Mouse (Mus musculus) gonadal fat pad, adult 2 months (tissue): Measurements from ENCODE around the gene Farp1. TPM values are rescaled to one million over a fixed set of nuclear protein-coding genes. Genes with fewer than 3 reads are reported as not detected.

ENCODE experiments used
- DNase-seq: peaks from one replicate; pipeline ENCODE4 v3.0.0-alpha.2; 2012; ENCODE audit warnings: low read depth
- polyA plus RNA-seq: library from polyadenylated mRNA; depleted of rRNA; stranded (reverse); fragments of >200 nt; gene quantifications from 2 replicates; pipeline ENCODE4 v1.2.3, GENCODE M21; 2012

Gene Farp1
- polyA plus RNA-seq, 1 experiment: 19.8 TPM

- no peak for DNase-seq
Observed at GRCm38 (mm10) chr14:121057750-121058149, 22.8 kb downstream of the Farp1 start.

DNA sequence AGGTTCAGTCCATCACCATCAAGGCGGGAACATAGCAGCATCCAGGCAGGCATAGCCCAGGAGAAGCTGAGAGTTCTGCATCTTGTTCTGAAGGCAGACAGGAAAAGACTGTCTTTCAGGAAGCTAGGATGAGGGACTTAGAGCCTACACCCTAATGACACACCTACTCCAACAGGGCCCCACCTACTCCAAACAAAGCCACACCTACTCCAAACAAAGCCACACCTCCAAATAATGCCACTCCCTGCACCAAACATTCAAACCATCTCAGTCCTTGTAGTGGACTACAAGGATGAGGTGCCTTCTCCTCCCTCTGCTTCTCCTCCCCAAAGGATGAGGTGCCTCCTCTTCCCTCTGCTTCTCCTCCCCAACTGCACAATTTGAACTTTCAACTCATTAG is 23.5 kb downstream of the Farp1 start:
- DNase-seq: no peak

DNA sequence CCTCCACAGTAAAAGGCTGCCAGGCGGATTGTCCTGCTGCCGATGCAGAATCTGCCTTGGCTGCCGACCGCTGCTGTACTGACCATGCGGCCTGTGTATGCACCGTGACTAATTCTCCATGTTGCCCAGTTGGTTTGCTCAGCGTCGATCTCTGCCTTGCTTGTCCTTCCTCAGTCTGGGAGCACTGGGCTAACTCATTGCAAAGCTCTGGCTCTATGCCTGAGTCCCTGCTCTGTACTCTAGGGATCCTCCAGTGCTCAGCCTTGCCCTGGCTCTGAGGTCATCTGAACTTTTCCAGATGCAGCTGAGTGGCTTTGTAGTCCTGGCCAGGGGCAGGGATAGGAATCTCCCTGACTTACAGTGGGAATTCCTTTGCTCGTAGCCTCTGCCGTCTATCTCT is 24.3 kb downstream of the Farp1 start:
- DNase-seq: no peak

GRCm38 (mm10) chr14:121060484-121060883 is 25.5 kb downstream of the Farp1 start:
- no peak for DNase-seq

- DNase-seq: no peak
Observed at GRCm38 (mm10) chr14:121061686-121062085, 26.7 kb downstream of the Farp1 start.

DNA sequence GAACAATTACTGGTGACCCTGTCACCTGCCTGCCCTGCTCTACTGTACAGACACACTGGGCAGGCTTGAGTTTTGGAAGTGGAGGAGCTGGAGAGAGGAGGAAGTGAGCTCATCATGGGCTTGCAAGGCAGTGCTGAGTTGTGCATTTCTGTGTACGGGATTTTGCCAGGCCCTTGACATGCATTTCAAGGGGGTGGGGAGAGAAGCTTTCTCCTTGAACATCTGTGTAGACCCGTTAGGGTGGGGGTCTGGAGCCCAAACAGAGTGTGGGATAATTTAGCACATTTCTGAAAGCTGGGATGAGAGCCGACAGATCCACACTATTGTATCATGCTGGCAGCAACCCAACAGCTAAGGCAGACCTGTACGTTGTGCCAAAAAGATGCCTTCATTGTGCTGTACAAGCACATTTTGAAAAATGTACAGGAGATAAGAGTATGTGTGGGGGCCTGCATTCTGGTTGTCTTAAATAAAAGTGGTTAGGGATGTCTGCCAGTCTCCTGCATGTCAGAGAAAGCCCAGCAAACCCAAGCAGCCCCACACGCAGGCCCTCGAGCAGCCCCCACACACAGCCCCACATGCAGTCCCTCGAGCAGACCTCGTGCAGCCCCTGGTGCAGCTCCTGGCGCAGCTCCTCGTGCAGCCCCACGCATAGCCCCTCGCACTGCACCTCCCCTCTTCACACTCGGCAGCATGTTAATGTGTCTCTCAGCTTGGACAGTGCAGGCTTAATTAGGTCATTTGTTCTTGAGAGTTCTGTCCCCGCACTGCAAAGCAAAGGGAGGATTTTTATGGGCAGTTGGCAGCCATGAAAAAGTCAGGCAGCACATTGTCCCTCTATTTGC is 27.5 kb downstream of the Farp1 start:
- no peak for DNase-seq

DNA sequence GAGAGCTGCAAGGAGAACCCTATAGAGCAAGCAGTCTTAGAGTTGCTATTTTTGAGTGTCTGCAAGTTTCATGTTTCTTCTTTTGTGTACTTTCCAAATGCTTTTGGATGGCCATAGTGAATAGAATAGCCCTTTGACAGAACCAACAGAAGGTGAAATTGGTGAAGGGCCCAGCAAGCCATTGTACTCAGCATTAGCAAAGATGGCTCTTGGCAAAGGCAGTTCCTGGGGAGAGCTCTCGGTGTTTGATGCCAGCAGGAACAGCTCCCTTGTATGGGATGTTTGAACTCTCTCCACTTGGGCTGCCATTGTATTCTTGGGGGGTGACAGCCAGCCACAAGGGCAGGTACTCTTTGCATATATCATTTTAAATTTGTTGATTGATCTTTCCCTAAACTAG is 29.7 kb downstream of the Farp1 start:
- DNase-seq: no peak

GRCm38 (mm10) chr14:121073093-121073866 is 38.3 kb downstream of the Farp1 start:
- DNase-seq: peak; percentile 47

- no peak for DNase-seq
Observed at GRCm38 (mm10) chr14:121074197-121074734, 39.3 kb downstream of the Farp1 start.

DNA sequence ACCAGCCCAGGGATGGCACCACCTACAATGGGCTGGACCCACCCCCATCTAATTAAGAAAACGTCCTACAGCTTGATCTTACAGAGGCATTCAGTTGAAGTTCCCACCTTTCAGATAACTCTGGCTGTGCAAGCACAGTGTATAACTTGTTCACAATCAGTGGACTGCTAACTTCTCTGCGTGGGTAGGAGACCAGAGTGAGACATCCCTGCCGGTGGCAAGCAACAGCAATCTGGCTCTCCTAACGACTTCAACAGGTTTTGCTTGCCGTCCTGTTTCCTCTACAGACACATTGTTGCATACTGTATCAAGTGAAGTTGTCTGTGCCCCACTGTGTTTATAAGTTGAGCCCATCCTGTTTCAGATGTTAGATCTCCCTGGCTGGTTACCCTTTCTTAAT is 45.7 kb downstream of the Farp1 start:
- no peak for DNase-seq

GRCm38 (mm10) chr14:121082341-121082740 is 47.3 kb downstream of the Farp1 start:
- no peak for DNase-seq

GRCm38 (mm10) chr14:121082793-121083192 is 47.8 kb downstream of the Farp1 start:
- no peak for DNase-seq

- DNase-seq: no peak
Observed at GRCm38 (mm10) chr14:121083352-121083751, 48.4 kb downstream of the Farp1 start.

- no peak for DNase-seq
Observed at GRCm38 (mm10) chr14:121092517-121092916, 57.5 kb downstream of the Farp1 start.

- DNase-seq: no peak
Observed at GRCm38 (mm10) chr14:121093860-121094259, 58.9 kb downstream of the Farp1 start.

DNA sequence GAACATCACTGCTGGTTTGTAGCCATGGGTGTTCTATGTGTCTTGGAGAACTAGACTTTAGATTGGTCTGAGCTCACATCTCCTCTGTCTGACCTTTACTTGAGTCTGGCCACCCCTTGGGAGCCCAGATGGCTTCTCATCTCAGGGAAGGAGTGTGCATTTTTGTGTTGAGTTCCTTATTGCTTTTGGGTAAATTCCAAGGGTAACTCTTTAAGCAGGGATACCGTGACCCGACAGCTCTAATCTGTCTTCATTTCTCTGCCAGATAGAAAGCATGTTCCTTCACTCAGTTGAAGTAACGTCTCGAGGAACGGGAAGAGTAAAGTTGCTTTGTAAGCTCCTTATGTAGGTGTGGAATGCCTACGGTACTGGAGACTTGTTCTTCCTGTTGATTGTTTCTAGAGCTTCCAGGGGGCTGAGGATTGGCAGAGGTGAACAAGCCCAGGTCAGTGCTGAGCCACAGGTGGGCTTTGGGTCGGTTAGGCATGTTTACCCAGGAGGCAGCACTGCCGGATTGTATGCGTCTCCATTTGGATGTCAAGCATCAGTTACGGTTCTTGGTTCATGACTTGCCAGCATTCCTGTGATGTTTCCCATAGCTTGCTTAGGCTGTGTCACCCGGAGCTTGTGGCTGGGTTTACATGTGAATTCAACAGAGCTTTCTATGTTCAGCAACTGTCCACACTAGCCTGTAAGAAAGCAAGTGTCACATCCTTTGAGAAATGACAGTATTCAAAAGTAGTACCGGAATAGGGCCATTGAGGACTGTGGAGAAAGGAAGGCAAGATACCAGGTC is 62.8 kb downstream of the Farp1 start:
- no peak for DNase-seq

- DNase-seq: no peak
Observed at GRCm38 (mm10) chr14:121099120-121099519, 64.1 kb downstream of the Farp1 start.

GRCm38 (mm10) chr14:121099876-121100275 is 64.9 kb downstream of the Farp1 start:
- DNase-seq: no peak

DNA sequence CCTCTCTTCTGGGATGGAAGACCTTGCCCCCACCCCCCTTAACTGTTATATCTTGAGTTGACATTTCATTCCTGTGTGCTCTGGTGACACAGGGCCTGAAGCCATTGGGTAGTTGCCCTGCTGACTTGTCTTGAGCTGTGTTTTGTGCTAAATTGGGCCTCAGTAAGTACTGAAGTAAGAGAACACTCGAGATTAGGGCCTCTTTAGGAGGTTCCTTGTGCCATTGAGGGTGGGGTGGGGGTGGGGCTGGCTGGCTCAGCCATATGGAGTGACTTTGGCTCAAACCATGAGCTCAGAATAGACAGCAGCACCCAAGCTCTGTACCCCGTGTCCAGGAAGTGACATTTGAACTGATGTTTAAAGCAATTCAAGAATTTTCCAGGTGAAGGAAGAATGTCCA is 65.8 kb downstream of the Farp1 start:
- no peak for DNase-seq

- no peak for DNase-seq
Observed at GRCm38 (mm10) chr14:121101531-121101930, 66.5 kb downstream of the Farp1 start.

DNA sequence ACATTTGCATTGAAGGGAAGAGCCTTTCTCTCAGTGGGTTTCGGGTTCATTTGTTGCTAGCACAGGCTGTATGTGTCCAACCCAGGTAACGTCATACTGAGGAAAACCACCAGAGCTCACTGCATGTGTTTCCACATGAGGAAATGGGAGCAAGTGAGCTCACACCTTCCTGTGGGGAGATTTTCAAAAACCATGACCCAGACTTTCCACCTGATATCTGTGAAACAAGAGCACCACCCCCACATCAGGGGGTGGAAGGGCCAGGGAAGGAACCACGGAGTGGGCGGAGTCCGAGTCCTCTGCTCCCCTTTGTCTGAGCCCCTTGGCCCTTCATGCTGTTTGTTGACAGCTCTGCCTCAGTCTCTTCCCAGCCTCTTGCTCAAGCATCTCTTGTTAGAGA is 67.6 kb downstream of the Farp1 start:
- no peak for DNase-seq

- no peak for DNase-seq
Observed at GRCm38 (mm10) chr14:121103459-121103858, 68.5 kb downstream of the Farp1 start.
